Mouse (Mus musculus): ENCODE measurements around the gene Rbm6. TPM values are rescaled to one million over a fixed set of nuclear protein-coding genes. Genes with fewer than 3 reads are reported as not detected.
A peak's percentile ranks its signal among the peaks of the same experiment; 100 is the strongest.

The Rbm6 gene
- polyA plus RNA-seq, 1 experiment, result 14.2 TPM

DNA sequence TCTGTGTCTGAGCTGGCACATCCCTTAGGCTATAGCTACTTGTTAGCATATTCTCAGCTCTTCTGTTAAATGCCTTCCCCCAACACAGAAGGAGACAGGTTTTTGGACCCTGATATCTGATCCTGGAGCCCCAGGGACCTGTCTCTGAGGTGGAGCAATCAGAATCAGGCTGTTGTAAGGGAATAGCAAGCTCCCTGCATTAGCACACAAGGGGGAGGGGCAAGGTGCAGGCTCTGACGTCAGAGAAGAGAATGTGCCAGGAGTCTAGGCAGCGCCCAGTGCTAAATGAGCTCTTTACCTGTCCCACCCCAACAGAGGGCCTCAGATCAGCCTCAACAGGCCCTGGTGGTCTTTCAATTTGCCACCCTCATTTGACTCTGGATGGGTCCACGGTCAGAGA is 146.0 kb downstream of the Rbm6 start:
- TF ChIP-seq POLR2A (IDR thresholded peaks at IDR 0.05; ENCODE audit: low read depth, low read length) (no peak), CTCF (conservative IDR thresholded peaks at IDR 0.05; ENCODE audit: insufficient read depth, insufficient read length, low read depth, low read length) (no peak)

DNA sequence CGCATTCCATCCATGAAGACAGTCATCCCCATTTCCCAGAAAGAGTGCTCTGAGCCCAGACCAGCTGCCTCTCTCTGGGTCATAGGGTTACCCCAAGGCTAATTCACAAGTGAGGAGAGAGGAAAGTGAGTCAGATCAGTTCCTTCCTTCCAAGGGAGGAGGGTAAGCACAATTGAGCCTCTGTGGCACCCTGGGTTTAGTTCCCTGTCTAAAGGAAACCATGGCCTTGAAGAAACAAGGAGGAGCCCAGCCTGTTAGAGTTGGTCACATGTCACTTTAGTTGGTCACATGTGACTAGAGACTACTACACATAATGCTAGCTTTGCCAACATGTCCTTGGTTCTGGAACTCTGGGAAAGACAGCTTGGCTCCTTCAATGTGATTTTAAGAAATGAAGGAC is 148.2 kb downstream of the Rbm6 start:
- Histone ChIP-seq H3K27me3 (replicated peaks; ENCODE audit: control insufficient read depth, insufficient read depth, low read length) (no peaks in the 10 kb centered on the region), H3K4me3 (ENCODE audit: insufficient read depth, low read depth, low read length) (no peak overlapping the region), H3K36me3 (ENCODE audit: control insufficient read depth, insufficient read depth, low read length) (no peaks in the 10 kb centered on the region), H3K27ac (ENCODE audit: insufficient read depth, low read depth, low read length) (peak overlapping the region; percentile 72), H3K4me1 (ENCODE audit: control insufficient read depth, insufficient read depth, low read length) (peaks cover 20% of the 10 kb centered on the region)
- DNase-seq, result peak; percentile 42
- WGBS, result 90% methylated on average over 1 of the region's 1 CpGs
- TF ChIP-seq CTCF (conservative IDR thresholded peaks at IDR 0.05; ENCODE audit: insufficient read depth, insufficient read length, low read depth, low read length) (no peak), POLR2A (IDR thresholded peaks at IDR 0.05; ENCODE audit: low read depth, low read length) (no peak)

More for the DNA sequence above, 146.0 kb downstream of the Rbm6 start:
- DNase-seq, result peak; percentile 40
- H3K36me3 ChIP-seq (ENCODE audit: control insufficient read depth, insufficient read depth, low read length), result no peaks in the 10 kb centered on the region
- no peak overlapping the region for H3K27ac ChIP-seq (ENCODE audit: insufficient read depth, low read depth, low read length)
- H3K4me1 ChIP-seq (ENCODE audit: control insufficient read depth, insufficient read depth, low read length), result peaks cover 20% of the 10 kb centered on the region
- H3K27me3 ChIP-seq (replicated peaks; ENCODE audit: control insufficient read depth, insufficient read depth, low read length), result no peaks in the 10 kb centered on the region
- no peak overlapping the region for H3K4me3 ChIP-seq (ENCODE audit: insufficient read depth, low read depth, low read length)
- 52% methylated on average over 3 of the region's 3 CpGs for WGBS

DNA sequence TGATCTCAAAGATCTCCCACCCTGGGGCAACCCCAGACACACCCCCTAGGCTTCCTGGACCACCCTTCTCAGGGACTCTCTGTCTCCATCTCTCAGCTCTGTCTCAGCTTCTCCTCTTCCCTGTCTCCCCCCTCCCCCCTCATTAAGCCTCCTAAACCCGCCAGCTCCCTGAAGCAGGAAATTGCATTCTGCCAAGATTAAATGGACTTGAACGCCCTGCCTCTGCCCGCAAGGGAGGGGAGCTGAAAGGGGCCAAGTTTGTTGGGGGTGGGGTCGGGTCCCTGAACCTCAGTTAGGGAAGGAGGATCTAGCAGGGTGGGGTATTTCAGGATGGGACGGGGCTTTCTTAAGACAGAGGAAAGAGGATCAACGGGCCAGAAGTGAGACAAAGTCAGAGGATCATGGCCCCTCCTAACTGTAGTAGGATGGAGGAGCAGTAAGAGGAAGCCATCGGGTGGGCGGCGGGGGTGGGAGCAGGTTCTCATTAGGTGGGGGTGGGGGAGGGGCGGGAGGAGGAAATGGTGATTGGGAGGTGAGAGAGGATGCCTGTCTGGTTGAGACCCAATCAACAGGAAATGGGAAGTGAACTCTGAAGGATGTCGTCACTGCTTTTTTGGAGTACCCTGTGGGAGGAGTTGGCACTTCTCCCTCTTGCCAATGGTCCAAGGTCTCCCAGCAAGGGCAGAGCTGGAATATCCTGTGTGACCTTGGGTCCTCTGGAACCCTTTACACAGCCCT is 149.1 kb downstream of the Rbm6 start:
- DNase-seq, result peak; percentile 91
- Histone ChIP-seq H3K27me3 (replicated peaks; ENCODE audit: control insufficient read depth, insufficient read depth, low read length) (no peaks in the 10 kb centered on the region), H3K4me3 (ENCODE audit: insufficient read depth, low read depth, low read length) (no peak overlapping the region), H3K27ac (ENCODE audit: insufficient read depth, low read depth, low read length) (peak overlapping the region; percentile 72), H3K36me3 (ENCODE audit: control insufficient read depth, insufficient read depth, low read length) (no peaks in the 10 kb centered on the region), H3K4me1 (ENCODE audit: control insufficient read depth, insufficient read depth, low read length) (peaks cover 20% of the 10 kb centered on the region)
- no peak for TF ChIP-seq CTCF (conservative IDR thresholded peaks at IDR 0.05; ENCODE audit: insufficient read depth, insufficient read length, low read depth, low read length)
- TF ChIP-seq POLR2A (IDR thresholded peaks at IDR 0.05; ENCODE audit: low read depth, low read length), result no peak
- under 1% methylated on average over 11 of the region's 11 CpGs for WGBS

Other genes with a start within 250 kb of the Rbm6 start
- 356 and 366 TPM in 2 replicates for gene Gnai2, start 237.9 kb downstream of the Rbm6 start, polyA plus RNA-seq (2012; rRNA removed)
- 77.9 and 139 TPM in 2 replicates for gene Slc38a3, start 203.7 kb downstream of the Rbm6 start, polyA plus RNA-seq (2012; rRNA removed)
- gene Gnat1, start 193.5 kb downstream of the Rbm6 start, polyA plus RNA-seq (2012; rRNA removed), result 0.09 and 0.22 TPM in 2 replicates
- 39.1 and 45.5 TPM in 2 replicates for gene Sema3f, start 162.8 kb downstream of the Rbm6 start, polyA plus RNA-seq (2012; rRNA removed)
- gene Rbm5, start 102.2 kb downstream of the Rbm6 start, polyA plus RNA-seq (2012; rRNA removed), result 43.8 and 51.5 TPM in 2 replicates
- gene Mon1a, start 14.9 kb upstream of the Rbm6 start, polyA plus RNA-seq (2012; rRNA removed), result 34.9 and 42.5 TPM in 2 replicates
- 1.2 and 2.8 TPM in 2 replicates for gene Mst1r, start 33.6 kb upstream of the Rbm6 start, polyA plus RNA-seq (2012; rRNA removed)
- 0.05 and 0.11 TPM in 2 replicates for gene Actl11, start 55.2 kb upstream of the Rbm6 start, polyA plus RNA-seq (2012; rRNA removed)
- gene Camkv, start 62.4 kb upstream of the Rbm6 start, polyA plus RNA-seq (2012; rRNA removed), result not detected in 2 replicates
- 0.26 and 0.28 TPM in 2 replicates for gene Traip, start 76.9 kb upstream of the Rbm6 start, polyA plus RNA-seq (2012; rRNA removed)
- 42.4 and 43.0 TPM in 2 replicates for gene Uba7, start 102.3 kb upstream of the Rbm6 start, polyA plus RNA-seq (2012; rRNA removed)
- gene Gm20661, start 109.8 kb upstream of the Rbm6 start, polyA plus RNA-seq (2012; rRNA removed), result 0.11 and 0.14 TPM in 2 replicates
- gene Inka1, start 112.6 kb upstream of the Rbm6 start, polyA plus RNA-seq (2012; rRNA removed), result 7.9 and 10.0 TPM in 2 replicates
- 0.94 and 2.6 TPM in 2 replicates for gene Cdhr4, start 119.3 kb upstream of the Rbm6 start, polyA plus RNA-seq (2012; rRNA removed)
- gene Gm20662, start 123.1 kb upstream of the Rbm6 start, polyA plus RNA-seq (2012; rRNA removed), result 0.55 and 2.5 TPM in 2 replicates
- 78.9 and 79.0 TPM in 2 replicates for gene Ip6k1, start 129.3 kb upstream of the Rbm6 start, polyA plus RNA-seq (2012; rRNA removed)
- 14.0 and 16.0 TPM in 2 replicates for gene Gmppb, start 176.0 kb upstream of the Rbm6 start, polyA plus RNA-seq (2012; rRNA removed)
- gene Amigo3, start 179.9 kb upstream of the Rbm6 start, polyA plus RNA-seq (2012; rRNA removed), result 1.2 and 1.3 TPM in 2 replicates
- gene Mst1, start 207.2 kb upstream of the Rbm6 start, polyA plus RNA-seq (2012; rRNA removed), result 0.31 and 0.39 TPM in 2 replicates
- 92.1 and 106 TPM in 2 replicates for gene Rnf123, start 210.1 kb upstream of the Rbm6 start, polyA plus RNA-seq (2012; rRNA removed)
- gene Apeh, start 221.4 kb upstream of the Rbm6 start, polyA plus RNA-seq (2012; rRNA removed), result 299 and 327 TPM in 2 replicates

Data from kidney, adult 2 months (tissue).